Mouse (Mus musculus) thymus, postnatal 4 days (tissue): ENCODE measurements at regions not wholly inside any gene's neighbourhood (a gene's known extent, or its start where the extent isn't known, plus 50 kb on each side); places are given as distances from the start of the nearest gene placed in this dataset.
A peak's percentile ranks its signal among the peaks of the same experiment; 100 is the strongest.

ENCODE experiments used
- DNase-seq: peaks from one replicate; pipeline ENCODE4 v3.0.0; 2021

GRCm38 (mm10) chr15:96944741-96945140 lies 111.0 kb downstream of the Slc38a4 start:
- no peak for DNase-seq

GRCm38 (mm10) chr15:96942651-96943050 lies 113.1 kb downstream of the Slc38a4 start:
- peak; percentile 25 for DNase-seq

- no peak for DNase-seq
Observed at GRCm38 (mm10) chr15:96938406-96938805, 117.3 kb downstream of the Slc38a4 start.

- DNase-seq: no peak
Observed at GRCm38 (mm10) chr15:96937623-96938022, 118.1 kb downstream of the Slc38a4 start.

- DNase-seq: peak; percentile 83
Observed at GRCm38 (mm10) chr15:96936705-96937346, 118.9 kb downstream of the Slc38a4 start.

- DNase-seq: no peak
Observed at GRCm38 (mm10) chr15:96936216-96936615, 119.5 kb downstream of the Slc38a4 start.

GRCm38 (mm10) chr15:96933451-96933850 lies 122.3 kb downstream of the Slc38a4 start:
- no peak for DNase-seq

GRCm38 (mm10) chr15:96930531-96930930 lies 125.2 kb downstream of the Slc38a4 start:
- DNase-seq: no peak

GRCm38 (mm10) chr15:96929788-96930187 lies 126.0 kb downstream of the Slc38a4 start:
- DNase-seq: no peak

- no peak for DNase-seq
Observed at GRCm38 (mm10) chr15:96928692-96929091, 127.1 kb downstream of the Slc38a4 start.

- DNase-seq: no peak
Observed at GRCm38 (mm10) chr15:96927674-96928073, 128.1 kb downstream of the Slc38a4 start.

- no peak for DNase-seq
Observed at GRCm38 (mm10) chr15:96926660-96927059, 129.1 kb downstream of the Slc38a4 start.

GRCm38 (mm10) chr15:96916586-96916985 lies 139.2 kb downstream of the Slc38a4 start:
- no peak for DNase-seq

GRCm38 (mm10) chr15:96915544-96915943 lies 140.2 kb downstream of the Slc38a4 start:
- no peak for DNase-seq

- DNase-seq: no peak
Observed at GRCm38 (mm10) chr15:96914988-96915387, 140.8 kb downstream of the Slc38a4 start.

- no peak for DNase-seq
Observed at GRCm38 (mm10) chr15:96905520-96905919, 150.2 kb downstream of the Slc38a4 start.

- DNase-seq: no peak
Observed at GRCm38 (mm10) chr15:96903461-96903860, 152.3 kb downstream of the Slc38a4 start.

GRCm38 (mm10) chr15:96902781-96903180 lies 153.0 kb downstream of the Slc38a4 start:
- no peak for DNase-seq

- no peak for DNase-seq
Observed at GRCm38 (mm10) chr15:96901616-96902015, 154.1 kb downstream of the Slc38a4 start.

- no peak for DNase-seq
Observed at GRCm38 (mm10) chr15:96898285-96898684, 157.5 kb downstream of the Slc38a4 start.

GRCm38 (mm10) chr15:96884901-96885300 lies 170.9 kb downstream of the Slc38a4 start:
- no peak for DNase-seq

GRCm38 (mm10) chr15:96883754-96884153 lies 172.0 kb downstream of the Slc38a4 start:
- no peak for DNase-seq

GRCm38 (mm10) chr15:96882211-96882610 lies 173.5 kb downstream of the Slc38a4 start:
- DNase-seq: no peak

GRCm38 (mm10) chr15:96881519-96882170 lies 174.1 kb downstream of the Slc38a4 start:
- DNase-seq: no peak

- DNase-seq: no peak
Observed at GRCm38 (mm10) chr15:96880066-96880465, 175.7 kb downstream of the Slc38a4 start.
